Mouse (Mus musculus) embryonic fibroblast, embryonic 13.5 days (primary cell): Measurements from ENCODE around the gene Gmnn. TPM values are rescaled to one million over a fixed set of nuclear protein-coding genes. Genes with fewer than 3 reads are reported as not detected.

Experiments used
- H3K27ac ChIP-seq: 2 replicates; pipeline ENCODE4 v1.5.1; 2012; ENCODE audit warnings: low read length, control low read depth, inconsistent platforms; ENCODE audit not compliant: insufficient read depth
- H3K4me1 ChIP-seq: 2 replicates; pipeline ENCODE4 v1.6.1; 2011; ENCODE audit warnings: low read length; ENCODE audit not compliant: control insufficient read depth, insufficient read depth
- H3K4me3 ChIP-seq: 2 replicates; pipeline ENCODE4 v1.5.1; 2011; ENCODE audit warnings: mild to moderate bottlenecking, control low read depth, low read length; ENCODE audit not compliant: insufficient read depth
- CTCF ChIP-seq: IDR thresholded peaks from 2 replicates; pipeline ENCODE4 v1.5.1; 2011; ENCODE audit warnings: mild to moderate bottlenecking, control low read depth, low read length, moderate library complexity, borderline replicate concordance; ENCODE audit not compliant: insufficient read depth
- POLR2A ChIP-seq: IDR thresholded peaks from 2 replicates; pipeline ENCODE4 v1.6.1; 2011; ENCODE audit warnings: low read depth, mild to moderate bottlenecking, control low read depth, low read length, moderate library complexity
- polyA plus RNA-seq: library from polyadenylated mRNA; stranded (reverse); fragments of >200 nt; gene quantifications from 2 replicates; pipeline ENCODE4 v1.2.4, GENCODE M21; 2011; ENCODE audit warnings: low read depth; ENCODE audit not compliant: missing spikeins, insufficient read length

Gmnn gene
- polyA plus RNA-seq, 1 experiment, result 33.8 TPM

DNA sequence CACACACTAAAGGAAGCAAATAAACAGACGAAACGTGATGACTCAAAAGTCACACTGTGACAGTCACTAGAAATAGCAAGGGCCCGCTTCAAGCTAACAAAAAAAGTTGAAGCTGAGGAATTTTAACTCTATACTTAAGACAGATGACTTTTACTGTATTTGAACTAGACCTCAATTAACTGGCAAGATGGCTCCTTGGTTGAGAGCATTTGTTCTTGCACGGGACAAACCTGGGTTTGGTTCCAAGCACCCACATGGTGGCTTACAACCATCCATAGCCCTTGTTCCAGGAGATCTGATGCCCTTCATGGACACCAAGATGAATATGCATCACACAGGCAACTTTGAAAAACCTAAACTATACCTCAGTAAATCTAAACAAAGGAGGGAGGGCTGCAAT is 531 bp upstream of the Gmnn start:
- TF ChIP-seq CTCF (no peak), POLR2A (no peak)
- peak overlapping the region; percentile 72 for H3K4me3 ChIP-seq
- H3K27ac ChIP-seq, result no peak overlapping the region
- H3K4me1 ChIP-seq, result no peaks in the 10 kb centered on the region

- H3K4me1 ChIP-seq, result no peaks in the 10 kb centered on the region
- no peak overlapping the region for H3K27ac ChIP-seq
- TF ChIP-seq CTCF (no peak), POLR2A (peak; percentile 80)
- H3K4me3 ChIP-seq, result peak overlapping the region; percentile 72
Observed at GRCm38 (mm10) chr13:24761083-24761402, 680 bp downstream of the Gmnn start.

- no peak overlapping the region for H3K27ac ChIP-seq
- TF ChIP-seq CTCF (no peak), POLR2A (no peak)
- no peaks in the 10 kb centered on the region for H3K4me1 ChIP-seq
- peak overlapping the region; percentile 72 for H3K4me3 ChIP-seq
Observed at GRCm38 (mm10) chr13:24760351-24760870, 1.3 kb downstream of the Gmnn start.

- Histone ChIP-seq H3K4me3 (no peak overlapping the region), H3K27ac (no peak overlapping the region), H3K4me1 (no peaks in the 10 kb centered on the region)
- TF ChIP-seq POLR2A, result no peak
- no peak for TF ChIP-seq CTCF
Observed at GRCm38 (mm10) chr13:24759451-24759850, 2.3 kb downstream of the Gmnn start.

DNA sequence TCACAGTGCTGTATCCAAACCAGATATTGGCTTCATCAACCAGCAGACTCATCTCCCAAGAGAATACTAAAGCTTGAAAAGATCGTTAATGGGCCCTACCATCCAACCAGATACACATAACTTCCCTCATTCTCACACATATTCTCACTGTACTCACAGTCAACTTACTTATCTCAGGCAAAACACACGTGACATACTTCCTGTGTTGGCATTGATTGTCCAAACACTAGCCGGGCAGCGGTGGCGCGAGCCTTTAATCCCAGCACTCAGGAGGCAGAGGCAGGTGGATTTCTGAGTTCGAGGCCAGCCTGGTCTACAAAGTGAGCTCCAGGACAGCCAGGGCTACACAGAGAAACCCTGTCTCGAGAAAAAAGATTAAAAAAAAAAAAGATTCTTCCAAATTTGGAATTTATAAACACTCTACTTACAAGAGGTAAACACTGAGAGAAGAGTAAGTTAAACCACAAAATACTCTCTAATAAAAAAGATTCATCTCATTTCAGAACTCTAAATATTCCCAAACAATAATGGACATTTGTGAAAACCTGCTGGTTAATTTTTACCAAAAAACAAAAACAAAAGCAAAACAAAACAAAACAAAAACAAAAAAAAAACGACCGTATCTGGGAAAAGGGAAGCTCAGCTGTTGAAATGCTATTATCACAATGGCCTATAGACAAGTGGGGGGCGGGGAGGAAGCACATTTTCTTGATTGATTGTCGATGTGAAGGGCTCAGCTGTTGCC is 3.7 kb downstream of the Gmnn start:
- Histone ChIP-seq H3K4me1 (no peaks in the 10 kb centered on the region), H3K27ac (no peak overlapping the region), H3K4me3 (no peak overlapping the region)
- TF ChIP-seq POLR2A, result no peak
- TF ChIP-seq CTCF, result no peak

GRCm38 (mm10) chr13:24756756-24757155 is 5.0 kb downstream of the Gmnn start:
- TF ChIP-seq CTCF, result no peak
- no peak for TF ChIP-seq POLR2A
- Histone ChIP-seq H3K4me3 (no peak overlapping the region), H3K27ac (no peak overlapping the region), H3K4me1 (no peaks in the 10 kb centered on the region)

GRCm38 (mm10) chr13:24751396-24751795 is 10.3 kb downstream of the Gmnn start:
- no peak for TF ChIP-seq POLR2A
- TF ChIP-seq CTCF, result no peak
- Histone ChIP-seq H3K4me1 (no peaks in the 10 kb centered on the region), H3K27ac (no peak overlapping the region), H3K4me3 (no peak overlapping the region)

GRCm38 (mm10) chr13:24750807-24751206 is 10.9 kb downstream of the Gmnn start:
- Histone ChIP-seq H3K27ac (no peak overlapping the region), H3K4me3 (no peak overlapping the region), H3K4me1 (no peaks in the 10 kb centered on the region)
- TF ChIP-seq POLR2A (no peak), CTCF (no peak)

- no peak overlapping the region for H3K4me3 ChIP-seq
- TF ChIP-seq POLR2A (no peak), CTCF (no peak)
- no peak overlapping the region for H3K27ac ChIP-seq
Observed at GRCm38 (mm10) chr13:24747823-24748222, 13.9 kb downstream of the Gmnn start.

DNA sequence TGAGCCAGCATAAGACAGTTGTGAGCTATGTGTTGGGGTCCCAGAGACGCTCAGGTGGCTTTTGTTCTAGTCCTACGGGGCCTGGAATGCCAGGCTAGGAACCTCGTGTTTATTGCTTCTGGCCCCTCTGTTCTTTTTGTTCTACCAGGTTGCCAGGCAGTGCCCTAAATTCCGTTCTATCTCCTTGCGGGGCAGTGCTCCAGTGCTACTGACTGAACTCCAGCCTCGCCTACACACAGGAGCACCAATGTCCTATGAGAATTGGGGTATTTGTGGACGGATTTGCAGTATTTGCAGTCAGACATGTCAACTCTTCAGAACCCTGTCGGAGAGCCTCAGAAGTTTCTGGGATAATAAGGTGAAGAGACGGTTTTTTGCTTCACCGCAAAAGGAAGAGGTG is 20.7 kb downstream of the Gmnn start, which contains the start of gene Armh2:
Gene Armh2 (plus strand): TSS at position 205 of the 400 bp plus-strand sequence.
- no peak within 1 kb of the TSS for H3K27ac ChIP-seq
- no peak for TF ChIP-seq CTCF
- no peak for TF ChIP-seq POLR2A
- H3K4me1 ChIP-seq, result no peaks in the 10 kb centered on the region
- no peak within 1 kb of the TSS for H3K4me3 ChIP-seq

More at GRCm38 (mm10) chr13:24747823-24748222, 13.9 kb downstream of the Gmnn start:
- no peaks in the 10 kb centered on the region for H3K4me1 ChIP-seq
